Mouse (Mus musculus) embryo, embryonic 11 days (tissue): ENCODE data around the gene Adgrl3.

ENCODE experiments used
- DNase-seq: peaks from one replicate; pipeline ENCODE4 v3.0.0-alpha.2; 2015

Adgrl3 gene

DNA sequence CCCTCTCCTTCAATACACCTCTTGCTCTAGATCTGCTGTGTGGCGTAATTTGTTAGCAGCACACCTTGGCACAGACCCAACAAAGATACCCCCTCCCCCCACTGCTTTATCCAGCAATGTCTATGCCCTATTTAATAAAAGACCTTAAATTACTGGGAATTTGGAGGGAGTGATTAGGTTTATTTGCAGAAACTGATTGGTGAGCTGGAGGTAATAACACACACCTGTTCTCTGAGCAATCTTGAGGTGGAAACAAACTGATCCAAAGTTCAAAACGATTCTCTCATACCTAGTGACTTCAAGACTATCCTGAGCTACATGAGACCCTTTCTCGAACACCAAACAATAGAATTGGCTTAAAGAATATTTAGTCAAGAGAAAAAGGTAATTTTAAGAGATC is 565.0 kb downstream of the Adgrl3 start:
- DNase-seq = no peak

DNA sequence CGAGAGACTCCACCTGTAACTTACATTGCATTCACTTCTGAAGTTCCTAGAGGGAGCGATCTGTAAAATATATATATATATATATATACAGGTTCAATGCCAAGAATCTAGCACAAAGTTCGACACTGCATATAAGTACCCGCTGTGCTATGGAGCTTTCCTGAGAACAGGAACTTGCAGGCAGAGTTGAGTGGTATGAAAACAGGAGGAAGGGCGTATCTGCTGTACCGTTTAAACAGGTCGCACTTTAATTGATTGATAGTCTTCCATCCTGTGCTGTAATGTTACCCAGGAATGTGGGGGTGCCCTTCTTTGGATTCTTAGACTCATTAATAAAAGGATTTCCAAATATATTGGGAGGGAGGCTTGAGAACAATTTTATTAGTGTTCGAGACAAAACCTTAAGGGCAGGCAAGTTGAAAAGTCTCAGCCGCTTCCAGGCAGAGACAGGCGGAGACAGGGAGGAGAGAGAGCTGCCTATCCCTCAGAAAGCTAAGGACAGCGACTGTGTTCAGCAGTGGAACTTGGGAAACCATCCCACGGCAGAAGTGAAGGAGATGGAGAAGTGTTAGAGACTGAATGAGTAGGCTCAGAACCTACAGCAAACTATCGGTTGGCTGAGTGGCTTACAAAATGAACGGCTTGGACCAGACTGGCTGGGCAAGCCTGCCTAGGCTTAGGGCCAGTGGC is 570.2 kb downstream of the Adgrl3 start:
- no peak for DNase-seq

DNA sequence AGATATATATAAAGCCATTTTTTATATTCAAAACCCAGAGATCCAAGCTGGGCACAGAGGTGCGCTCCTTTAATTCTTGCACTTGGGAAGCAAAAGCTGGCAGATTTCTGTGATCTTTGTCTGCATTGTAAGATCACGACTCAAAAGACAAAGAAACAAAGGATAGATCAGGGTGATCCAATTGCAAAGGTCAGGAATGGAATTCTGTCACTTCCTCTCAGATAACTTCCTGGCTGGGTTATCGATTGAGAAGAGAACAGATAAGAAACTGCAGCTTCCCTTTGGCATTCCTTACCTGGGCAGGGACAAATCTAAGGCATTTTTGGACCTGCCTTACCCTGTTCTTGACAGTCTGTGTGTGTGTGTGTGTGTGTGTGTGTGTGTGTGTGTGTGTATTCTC is 571.5 kb downstream of the Adgrl3 start:
- no peak for DNase-seq

DNA sequence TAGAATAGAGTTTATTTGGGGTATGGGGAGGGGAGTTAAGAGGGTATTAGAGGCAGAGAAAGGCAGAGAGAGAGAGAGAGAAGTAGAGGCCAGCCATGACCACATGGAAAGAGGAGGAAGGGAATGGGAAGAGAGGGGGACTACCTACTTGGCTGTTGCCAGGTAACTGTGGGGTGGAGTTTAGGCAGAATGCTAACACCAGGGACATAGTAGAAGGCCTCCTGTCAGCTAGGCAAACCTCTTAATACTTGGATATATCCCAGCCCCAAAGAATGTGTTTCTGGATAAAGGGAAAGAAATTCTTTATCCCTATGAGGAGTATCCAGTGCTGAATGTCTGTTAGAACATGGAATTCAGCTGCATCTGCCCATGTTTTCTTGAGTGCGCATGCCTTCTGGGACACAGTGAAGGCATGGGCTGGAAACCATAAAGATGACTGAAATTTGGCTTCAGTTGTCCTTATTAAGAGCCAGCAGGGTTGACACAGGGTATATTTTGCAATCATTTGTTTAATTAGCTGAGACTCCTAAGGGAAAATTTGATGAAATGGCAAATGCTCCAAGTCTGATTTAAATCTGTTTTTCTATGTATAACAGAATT is 573.6 kb downstream of the Adgrl3 start:
- DNase-seq = no peak

DNA sequence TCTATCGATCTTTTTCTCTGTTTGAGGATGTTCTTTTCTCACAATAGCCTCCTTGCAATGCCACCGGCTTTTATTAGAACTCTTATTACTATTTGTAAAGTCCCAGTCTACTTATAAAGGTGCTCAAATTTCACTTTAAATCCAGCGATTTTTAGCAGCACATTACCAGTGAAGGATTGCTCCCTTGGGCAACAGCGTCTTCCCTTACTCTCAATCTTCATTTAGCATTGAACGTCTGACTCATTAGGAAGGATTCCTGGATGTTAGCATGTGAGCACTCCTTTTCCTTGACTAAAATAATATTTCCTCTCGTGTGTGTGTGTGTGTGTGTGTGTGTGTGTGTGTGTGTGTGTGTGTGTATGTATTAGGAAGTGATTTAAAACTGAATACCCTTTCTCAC is 578.1 kb downstream of the Adgrl3 start:
- DNase-seq = peak; percentile 23

DNA sequence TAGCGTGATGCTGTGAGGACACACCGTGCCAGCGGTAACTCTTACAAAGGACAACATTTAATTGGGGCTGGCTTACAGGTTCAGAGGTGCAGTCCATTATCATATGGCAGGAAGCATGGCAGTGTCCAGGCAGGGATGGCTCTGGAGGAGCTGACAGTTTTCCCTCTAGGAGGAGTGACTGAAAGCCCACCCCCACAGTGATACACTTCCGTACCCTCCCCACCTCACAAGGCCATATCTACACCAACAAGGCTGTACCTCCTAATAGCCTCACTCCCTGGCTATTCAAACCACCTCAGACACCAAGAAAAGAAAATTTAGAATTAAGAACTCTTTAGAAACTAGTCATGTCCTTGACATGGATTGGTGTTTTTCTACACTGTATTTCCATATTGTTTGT is 583.0 kb downstream of the Adgrl3 start:
- no peak for DNase-seq

DNA sequence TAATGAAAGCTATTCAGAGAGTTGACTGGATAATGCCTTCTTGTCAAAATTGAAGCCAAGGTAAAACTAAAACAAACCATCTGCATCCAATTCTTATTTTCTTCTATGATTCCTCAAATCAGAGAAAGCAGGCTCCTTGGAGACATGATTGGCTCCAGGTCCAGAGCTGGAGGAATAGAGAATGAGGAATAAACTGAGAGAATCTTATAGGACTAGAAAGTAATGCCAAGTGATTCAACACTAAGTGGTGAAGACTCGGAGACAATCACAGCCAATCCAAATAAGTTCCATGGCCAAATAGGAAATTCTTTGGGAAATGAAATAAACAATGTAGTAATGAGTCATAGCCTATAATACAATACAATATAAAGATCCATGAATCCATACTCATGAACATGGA is 585.7 kb downstream of the Adgrl3 start:
- DNase-seq = no peak

DNA sequence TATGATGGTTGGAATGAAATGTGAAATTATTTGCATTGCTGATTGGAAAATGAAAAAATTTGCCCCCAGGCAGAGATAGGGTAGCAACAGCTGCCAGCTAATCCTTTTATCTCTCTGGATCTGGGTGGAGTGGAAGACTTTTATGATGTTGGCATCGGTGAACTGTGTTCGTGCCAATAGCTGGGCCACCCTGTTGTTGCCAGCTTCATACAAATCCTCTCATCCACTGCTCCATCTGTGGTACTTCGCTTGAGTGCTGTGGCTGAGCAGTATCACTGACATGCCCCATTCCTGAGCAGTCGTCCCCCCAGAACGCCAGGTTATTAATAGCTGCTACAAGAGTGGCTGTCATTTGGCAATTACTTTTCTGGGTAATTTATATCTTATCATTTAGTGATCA is 590.3 kb downstream of the Adgrl3 start:
- DNase-seq = no peak

DNA sequence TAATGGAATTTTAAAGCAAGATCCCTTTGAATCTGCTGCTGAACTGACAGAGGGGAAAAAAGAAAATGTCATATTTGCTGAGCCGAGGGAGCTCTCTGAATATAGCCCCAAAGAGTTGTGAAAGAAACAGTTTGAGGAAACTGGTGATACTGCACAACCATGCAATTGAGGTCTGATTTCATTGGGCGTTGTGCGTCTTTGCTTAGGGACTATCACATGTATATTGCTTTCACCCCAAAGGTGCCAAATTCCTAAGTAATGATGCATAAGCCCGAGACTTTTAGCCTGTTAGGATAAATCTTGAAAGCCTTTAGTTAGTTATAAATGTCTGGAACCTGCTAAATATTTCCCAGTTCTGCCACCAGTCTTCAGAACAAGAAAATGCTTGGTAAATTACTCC is 594.7 kb downstream of the Adgrl3 start:
- no peak for DNase-seq

DNA sequence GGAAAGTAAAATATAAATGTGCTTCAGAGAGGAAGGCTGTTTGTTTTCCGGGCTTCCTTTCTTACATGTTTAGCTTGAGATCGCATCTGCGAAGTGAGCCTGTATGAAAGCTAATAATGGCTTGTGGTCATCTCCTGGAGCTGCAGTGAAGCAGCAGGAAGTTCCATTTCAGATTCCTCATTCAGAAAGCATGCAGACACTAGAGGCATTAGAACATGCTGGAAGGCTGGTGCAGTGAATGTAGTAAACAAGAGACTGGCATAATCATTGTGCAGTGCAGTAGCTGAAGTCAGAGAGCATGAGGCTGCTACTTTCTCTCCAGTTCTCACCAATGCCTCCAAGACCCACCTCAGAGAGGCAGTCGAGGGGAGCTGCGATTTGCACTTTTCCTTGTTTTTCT is 601.2 kb downstream of the Adgrl3 start:
- no peak for DNase-seq

DNA sequence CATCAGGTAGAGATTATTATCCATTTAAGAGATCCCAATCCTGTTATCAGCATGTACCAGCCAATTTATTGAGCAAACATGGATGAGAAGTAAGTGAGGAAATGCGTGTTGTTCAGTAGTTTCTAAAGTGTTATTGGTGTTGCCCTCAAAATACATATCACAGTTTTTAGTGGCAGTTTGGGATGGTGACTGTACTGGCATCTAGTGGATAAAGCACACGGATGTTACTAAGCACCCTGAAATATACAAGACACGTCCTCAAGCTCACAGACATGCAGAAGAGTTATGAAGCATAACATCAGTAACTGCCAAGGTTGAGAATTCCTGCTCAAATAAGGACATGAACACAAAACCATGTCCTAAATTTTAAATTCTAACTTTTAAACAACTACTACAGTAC is 601.8 kb downstream of the Adgrl3 start:
- DNase-seq = no peak

DNA sequence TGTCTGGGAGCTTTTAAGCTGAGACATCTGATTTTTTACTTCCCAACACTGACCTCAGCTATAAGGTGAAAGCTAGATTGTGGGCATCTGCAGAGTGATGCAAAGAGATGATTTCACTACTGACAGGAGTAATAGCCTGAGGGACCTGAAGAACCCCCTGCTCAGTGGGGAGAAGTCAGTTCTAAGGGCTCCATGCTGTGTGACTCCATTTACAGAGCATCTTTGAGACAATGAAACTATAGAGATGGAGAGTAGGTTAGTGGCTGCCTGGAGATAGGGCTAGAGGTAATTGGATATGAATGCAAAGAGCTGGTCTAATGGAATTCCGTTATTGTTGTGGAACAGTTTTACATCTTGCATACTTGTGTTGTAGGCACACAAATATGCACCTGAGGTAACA is 603.9 kb downstream of the Adgrl3 start:
- DNase-seq = no peak

DNA sequence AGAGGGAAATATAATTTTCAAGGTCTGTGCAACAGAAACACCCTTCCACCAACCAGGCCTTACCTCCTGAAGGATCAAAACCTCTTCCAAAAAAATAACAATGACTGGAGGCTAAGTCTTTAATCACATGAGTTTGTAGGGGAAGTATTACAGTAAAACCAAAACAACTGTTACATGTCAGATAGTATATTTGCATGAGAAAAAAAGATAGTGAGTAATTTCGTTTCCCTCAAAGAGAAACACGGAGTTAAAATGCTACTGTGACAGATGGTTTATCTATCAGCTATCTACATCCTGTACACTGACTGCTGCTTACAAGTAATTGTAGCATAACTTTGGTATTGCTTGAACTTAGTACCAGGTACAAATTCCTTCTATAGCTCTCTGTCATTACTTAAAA is 616.2 kb downstream of the Adgrl3 start:
- no peak for DNase-seq

DNA sequence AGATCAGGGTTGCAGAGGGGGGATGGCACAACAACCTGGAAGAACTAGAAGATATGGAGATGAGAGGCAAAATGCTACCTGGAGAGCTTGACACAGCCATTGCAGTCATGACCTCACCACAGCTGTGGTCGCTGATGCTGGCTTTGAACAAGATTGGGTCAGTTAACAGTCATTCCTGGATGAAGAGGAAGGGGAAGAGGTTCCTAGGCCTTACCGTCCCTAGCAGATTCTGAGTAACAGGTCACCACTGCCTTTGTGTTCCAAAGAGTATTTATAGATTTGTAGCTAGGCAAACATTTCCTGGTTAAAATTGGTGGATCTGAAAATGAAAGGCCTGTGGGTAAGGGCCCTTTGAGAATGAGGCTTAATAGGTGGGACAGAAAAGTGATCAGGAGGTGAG is 618.5 kb downstream of the Adgrl3 start:
- DNase-seq = no peak

DNA sequence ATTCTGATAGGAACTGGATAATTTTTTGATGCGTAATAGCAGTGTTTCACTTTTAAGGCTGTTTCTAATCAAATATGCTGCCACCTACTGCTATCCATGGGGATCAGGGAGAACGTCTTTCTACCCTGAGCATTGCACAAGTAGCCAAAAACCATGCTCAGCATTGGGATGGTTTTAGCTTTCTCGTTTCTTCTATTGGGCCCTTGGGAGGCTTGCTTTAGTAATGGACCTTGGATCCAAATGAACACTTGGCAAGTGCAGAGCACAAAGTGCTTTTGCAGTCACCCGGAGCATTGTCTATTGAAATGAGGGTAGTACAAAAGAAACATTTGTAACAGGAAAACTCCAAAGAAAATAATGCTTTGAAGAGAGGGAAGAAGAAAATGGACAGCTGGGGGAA is 620.2 kb downstream of the Adgrl3 start:
- DNase-seq = no peak

DNA sequence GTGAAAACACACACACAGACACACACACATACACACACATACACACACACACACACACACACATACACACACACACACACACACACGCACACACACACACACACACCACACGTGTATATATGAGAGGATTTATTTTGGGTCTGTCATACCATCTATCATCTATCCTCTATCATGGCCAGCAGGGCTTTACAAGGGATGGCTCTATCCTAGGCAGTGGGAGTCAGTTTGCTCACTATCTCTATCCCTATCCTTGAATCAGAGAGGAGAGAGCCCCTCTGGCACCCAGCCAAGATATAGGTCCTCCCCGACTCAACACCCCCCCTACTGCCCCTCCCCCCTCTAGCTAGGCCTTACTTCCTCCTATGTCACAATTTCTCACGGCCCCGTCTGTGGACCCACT is 625.6 kb downstream of the Adgrl3 start:
- no peak for DNase-seq

DNA sequence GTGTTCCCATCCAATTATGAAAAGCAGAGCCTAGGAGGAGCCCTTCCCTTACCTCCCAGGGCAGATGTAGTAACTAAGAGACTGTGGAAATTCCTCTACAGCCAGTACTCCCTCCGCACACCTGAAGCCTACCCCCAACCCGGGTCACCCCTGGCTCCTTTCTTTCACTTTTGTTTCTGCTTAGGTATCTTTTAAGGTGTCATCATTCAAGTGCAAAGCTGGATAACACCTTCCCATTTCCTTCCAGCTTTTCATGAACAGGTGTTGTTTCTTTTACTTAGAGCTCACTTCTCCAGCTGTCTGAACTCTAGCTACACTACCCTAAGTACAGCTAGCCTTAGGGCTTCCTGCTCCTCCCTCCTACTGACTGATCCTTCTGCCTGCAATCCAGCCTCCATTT is 634.0 kb downstream of the Adgrl3 start:
- no peak for DNase-seq

DNA sequence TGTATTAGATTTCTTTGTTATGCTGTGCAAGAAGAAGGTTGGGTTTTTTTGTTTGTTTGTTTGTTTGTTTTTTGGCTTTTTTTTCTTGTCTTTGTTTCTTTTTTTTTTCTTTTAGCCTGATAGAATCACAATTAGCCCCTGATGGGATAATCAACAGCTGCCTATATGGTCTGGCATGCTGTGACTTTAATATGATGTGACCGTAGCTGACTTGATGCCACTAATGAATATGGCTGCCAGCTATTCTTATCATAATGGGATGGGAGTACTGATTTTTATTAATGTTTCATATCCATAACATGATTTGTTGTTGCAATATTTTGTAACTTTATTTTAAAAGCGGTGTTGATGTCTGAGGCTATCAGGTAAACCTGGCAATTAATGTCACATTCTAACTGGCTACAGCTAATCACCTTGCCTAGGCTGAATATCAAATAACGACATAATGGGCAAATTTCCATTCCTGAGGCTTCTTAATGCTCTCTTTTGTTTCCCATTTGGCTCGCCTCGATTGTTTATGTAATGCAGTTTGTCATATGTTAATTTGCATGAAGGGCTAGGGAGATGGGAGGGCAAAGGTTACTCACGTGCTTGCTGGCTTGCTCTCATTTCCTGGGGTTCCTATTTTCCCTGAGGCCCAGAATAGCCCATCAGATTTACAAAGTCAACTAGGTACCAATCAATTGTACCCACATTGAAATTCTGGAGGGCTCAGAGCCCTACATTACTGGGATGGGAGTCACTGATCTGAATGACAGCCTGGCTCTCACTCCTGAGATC is 641.9 kb downstream of the Adgrl3 start:
- DNase-seq = peak; percentile 18

DNA sequence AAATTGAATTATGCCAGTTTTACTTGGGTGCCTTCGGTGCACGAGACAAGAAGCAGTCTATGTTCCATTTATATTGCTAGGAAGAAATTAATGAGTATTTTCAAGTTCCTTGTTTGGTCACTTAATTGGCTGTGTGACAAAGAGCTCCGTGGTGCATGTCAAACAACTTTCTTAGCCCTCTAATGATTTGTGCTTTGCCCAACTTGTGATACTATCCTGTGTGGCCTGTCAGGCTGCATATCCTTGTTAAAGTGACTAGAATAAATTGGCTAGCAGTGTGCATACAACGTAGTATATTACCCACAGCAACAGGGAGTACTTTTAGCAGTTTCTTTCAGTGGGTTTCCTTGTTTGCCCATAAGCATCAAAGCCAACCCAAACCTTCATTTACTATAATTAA is 651.1 kb downstream of the Adgrl3 start:
- no peak for DNase-seq

DNA sequence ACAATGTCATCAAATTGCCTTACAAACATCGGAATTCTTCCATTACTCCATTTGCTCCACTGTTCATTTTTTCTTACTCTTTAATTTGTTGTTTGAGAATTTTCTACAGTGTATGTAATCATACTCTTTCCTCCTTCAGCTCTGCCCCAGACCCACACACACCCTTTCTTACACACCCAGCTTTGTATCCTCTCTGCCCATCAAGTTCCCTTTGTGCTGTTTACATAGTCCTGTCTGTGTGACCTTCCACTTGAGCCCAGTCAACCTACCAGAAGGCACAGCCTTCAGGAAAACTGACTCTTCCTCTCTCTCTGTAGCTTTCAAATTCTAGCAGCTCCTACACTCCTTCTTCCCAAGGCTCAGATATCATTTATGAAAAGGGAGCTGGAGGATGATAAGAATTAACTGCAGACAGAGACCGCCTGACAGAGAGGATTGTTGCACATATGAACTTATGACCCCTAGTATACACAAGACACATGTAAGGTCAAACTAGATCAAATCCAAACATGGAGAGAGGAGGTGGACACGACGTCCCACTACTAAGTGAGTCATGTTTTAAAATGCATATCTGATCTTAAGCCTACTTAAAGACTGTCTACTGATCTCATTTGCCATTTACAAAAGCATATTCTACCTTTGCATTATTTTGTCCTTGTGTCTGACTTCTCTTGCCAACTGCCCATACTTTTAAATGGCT is 654.5 kb downstream of the Adgrl3 start:
- no peak for DNase-seq

DNA sequence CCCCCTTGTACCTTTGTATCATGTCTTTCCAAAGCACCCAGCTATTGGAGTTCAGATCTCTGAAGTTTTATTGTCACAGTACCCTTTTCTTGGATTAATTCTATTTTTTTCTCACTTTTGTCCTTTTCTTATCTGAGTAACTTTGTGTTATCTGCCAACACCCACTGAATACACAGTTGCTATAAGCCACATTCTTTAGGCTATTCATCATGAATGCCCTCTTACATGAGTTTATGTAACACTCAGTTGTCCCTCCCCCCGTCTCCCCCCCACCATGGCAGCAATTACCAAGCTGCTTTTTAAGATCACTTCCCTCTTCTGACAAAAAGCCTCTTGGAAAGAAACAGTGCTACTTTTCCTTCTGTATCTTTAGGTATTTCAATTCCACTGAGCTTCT is 655.0 kb downstream of the Adgrl3 start:
- DNase-seq = no peak

DNA sequence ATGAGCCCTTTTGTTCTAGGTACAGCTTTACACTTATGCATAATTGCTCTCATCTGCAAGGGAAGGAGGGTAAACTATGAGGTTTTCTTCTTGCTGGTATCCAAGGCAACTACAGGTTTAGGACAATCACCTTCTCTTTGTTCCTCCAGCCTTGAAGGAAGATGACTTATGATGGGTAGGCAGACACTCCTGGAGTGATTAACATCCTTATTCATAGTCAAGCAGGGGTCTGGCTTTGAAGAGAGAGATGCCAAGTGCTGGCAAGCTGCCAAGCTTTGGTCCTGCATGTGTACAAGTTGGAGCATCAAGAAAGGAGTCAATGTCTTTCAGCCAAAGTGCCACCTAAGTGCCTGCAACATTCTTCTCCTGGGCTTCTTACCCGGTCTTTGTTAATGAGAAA is 657.0 kb downstream of the Adgrl3 start:
- no peak for DNase-seq

DNA sequence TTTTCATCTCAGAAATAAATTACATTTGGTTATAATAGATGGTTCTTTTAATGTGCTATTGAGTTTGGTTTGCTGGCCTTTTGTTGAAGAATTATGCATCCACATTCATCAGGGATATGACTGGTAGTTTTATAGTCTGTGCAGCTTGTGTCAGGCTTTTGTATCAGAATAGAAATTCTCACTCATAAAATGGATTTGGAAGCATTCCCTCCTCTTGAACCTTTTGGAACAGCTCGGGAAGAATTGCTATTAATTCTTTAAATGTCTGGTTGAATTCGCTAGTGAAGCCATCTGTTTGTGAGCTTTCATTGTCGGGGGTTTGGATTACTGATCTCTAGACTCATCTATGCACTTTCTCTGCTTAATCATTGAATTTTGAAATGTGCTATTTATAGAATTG is 666.3 kb downstream of the Adgrl3 start:
- no peak for DNase-seq

DNA sequence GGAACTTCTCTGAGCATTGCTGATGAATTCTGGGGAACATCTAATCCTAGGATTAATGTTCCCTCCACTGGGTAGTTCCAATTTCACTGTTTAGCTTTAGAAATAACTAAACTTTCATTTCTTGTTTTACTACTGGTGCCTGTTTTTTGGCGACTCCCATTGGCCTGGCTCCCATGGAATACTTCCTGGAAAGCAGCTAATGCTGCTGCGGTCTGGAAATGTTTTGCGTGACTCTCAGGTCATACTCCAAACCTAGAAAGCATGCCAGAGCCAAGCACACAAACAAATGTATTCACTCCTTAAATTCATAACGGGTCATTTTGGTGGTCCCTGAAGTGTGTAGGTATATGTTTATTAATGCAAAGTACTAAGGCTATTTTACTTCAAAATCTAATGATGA is 666.9 kb downstream of the Adgrl3 start:
- no peak for DNase-seq
